Mouse (Mus musculus) midbrain, embryonic 12.5 days (tissue): ENCODE results near the gene Hormad2. TPM values are rescaled to one million over a fixed set of nuclear protein-coding genes. Genes with fewer than 3 reads are reported as not detected.

Experiments
- ATAC-seq: fragments of 200-750 bp; cut with Nextera tagmentation; 2 replicates; pipeline ENCODE4 v1.8.0; 2017; ENCODE audit warnings: low read depth, moderate TSS enrichment, moderate library complexity; ENCODE audit not compliant: low FRiP score
- H3K27ac ChIP-seq: fragments of 300-500 bp; sonication (generic); replicated peaks from 2 replicates; pipeline ENCODE4 v1.5.1; 2016; ENCODE audit warnings: mild to moderate bottlenecking
- H3K27me3 ChIP-seq: fragments of 300-500 bp; sonication (generic); 2 replicates; pipeline ENCODE4 v1.6.1; 2016; ENCODE audit warnings: mild to moderate bottlenecking
- H3K36me3 ChIP-seq: fragments of 300-500 bp; sonication (generic); 2 replicates; pipeline ENCODE4 v1.6.1; 2016
- H3K4me1 ChIP-seq: fragments of 300-500 bp; sonication (generic); 2 replicates; pipeline ENCODE4 v1.6.1; 2016
- H3K4me2 ChIP-seq: fragments of 300-500 bp; sonication (generic); replicated peaks from 2 replicates; pipeline ENCODE4 v1.6.1; 2016; ENCODE audit warnings: mild to moderate bottlenecking, moderate library complexity
- H3K4me3 ChIP-seq: fragments of 300-500 bp; sonication (generic); 2 replicates; pipeline ENCODE4 v1.5.1; 2016; ENCODE audit warnings: mild to moderate bottlenecking
- H3K9ac ChIP-seq: fragments of 300-500 bp; sonication (generic); replicated peaks from 2 replicates; pipeline ENCODE4 v1.6.1; 2016; ENCODE audit warnings: mild to moderate bottlenecking, moderate library complexity
- H3K9me3 ChIP-seq: fragments of 300-500 bp; sonication (generic); 2 replicates; pipeline ENCODE4 v1.6.1; 2016; ENCODE audit warnings: mild to moderate bottlenecking
- WGBS: fragments of 180-500 bp; shearing (Covaris S2); methylation state at CpG from one replicate; pipeline ENCODE4 v1.1.7; 2016; 5-methylcytosine and 5-hydroxymethylcytosine counted together
- polyA plus RNA-seq: library from polyadenylated mRNA; unstranded; fragments of >200 nt; fragmentation: Nextera tagmentation; extraction: Ambion mirVana; gene quantifications from 2 replicates; pipeline ENCODE4 v1.2.1, GENCODE M21; 2016

Gene Hormad2
- polyA plus RNA-seq, 1 experiment from 2014 or later = not detected

- H3K4me2 ChIP-seq = peak overlapping the region; percentile 21
- H3K4me1 ChIP-seq = peaks cover 15% of the 10 kb centered on the region; the same call in 1 of the 2 replicates
- ATAC-seq = no peak
- no peaks in the 10 kb centered on the region for H3K36me3 ChIP-seq
- no peak overlapping the region for H3K4me3 ChIP-seq
- no peak overlapping the region; the same call in 1 of the 2 replicates for H3K9ac ChIP-seq
- WGBS = 45% methylated on average over 25 of the region's 25 CpGs
- H3K27ac ChIP-seq = no peak overlapping the region
- H3K9me3 ChIP-seq = no peaks in the 10 kb centered on the region
- H3K27me3 ChIP-seq = peaks cover 8% of the 10 kb centered on the region; the same call in 1 of the 2 replicates
Observed at GRCm38 (mm10) chr11:4308514-4309450, 132.1 kb downstream of the Hormad2 start.

GRCm38 (mm10) chr11:4308060-4308513 lies 132.8 kb downstream of the Hormad2 start:
- Histone ChIP-seq H3K36me3 (no peaks in the 10 kb centered on the region), H3K9me3 (no peaks in the 10 kb centered on the region), H3K9ac (no peak overlapping the region), H3K4me3 (no peak overlapping the region), H3K4me1 (peaks cover 15% of the 10 kb centered on the region; the same call in 1 of the 2 replicates), H3K27me3 (peaks cover 12% of the 10 kb centered on the region), H3K4me2 (0 out of 2 replicates have a peak overlapping the region, but pooled peaks have one; percentile 21), H3K27ac (no peak overlapping the region)
- no peak for ATAC-seq
- 12% methylated on average over 6 of the region's 6 CpGs for WGBS

- peaks cover 21% of the 10 kb centered on the region; the same call in 1 of the 2 replicates for H3K4me1 ChIP-seq
- no peaks in the 10 kb centered on the region for H3K9me3 ChIP-seq
- no peak overlapping the region for H3K9ac ChIP-seq
- no peak overlapping the region for H3K4me2 ChIP-seq
- no peak overlapping the region for H3K4me3 ChIP-seq
- no peaks in the 10 kb centered on the region for H3K36me3 ChIP-seq
- H3K27me3 ChIP-seq = peaks cover 8% of the 10 kb centered on the region
- no peak overlapping the region for H3K27ac ChIP-seq
- 78% methylated on average over 2 of the region's 2 CpGs for WGBS
- ATAC-seq = no peak
Observed at GRCm38 (mm10) chr11:4306086-4306485, 134.8 kb downstream of the Hormad2 start.

- Histone ChIP-seq H3K27ac (no peak overlapping the region), H3K4me3 (no peak overlapping the region), H3K27me3 (peaks cover 8% of the 10 kb centered on the region), H3K9me3 (no peaks in the 10 kb centered on the region), H3K9ac (no peak overlapping the region), H3K4me2 (no peak overlapping the region), H3K4me1 (peaks cover 21% of the 10 kb centered on the region; the same call in 1 of the 2 replicates), H3K36me3 (no peaks in the 10 kb centered on the region)
- no peak for ATAC-seq
- 94% methylated on average over 4 of the region's 4 CpGs for WGBS
Observed at GRCm38 (mm10) chr11:4305090-4305489, 135.8 kb downstream of the Hormad2 start.

- H3K9ac ChIP-seq = no peak overlapping the region
- no peaks in the 10 kb centered on the region for H3K36me3 ChIP-seq
- H3K4me2 ChIP-seq = no peak overlapping the region
- ATAC-seq = no peak
- peaks cover 14% of the 10 kb centered on the region for H3K27me3 ChIP-seq
- H3K4me3 ChIP-seq = no peak overlapping the region
- WGBS = 79% methylated on average over 4 of the region's 4 CpGs
- H3K27ac ChIP-seq = no peak overlapping the region
- no peaks in the 10 kb centered on the region for H3K9me3 ChIP-seq
- H3K4me1 ChIP-seq = peaks cover 21% of the 10 kb centered on the region; the same call in 1 of the 2 replicates
Observed at GRCm38 (mm10) chr11:4304203-4304602, 136.7 kb downstream of the Hormad2 start.

- no peak overlapping the region for H3K27ac ChIP-seq
- H3K9ac ChIP-seq = no peak overlapping the region
- 59% methylated on average over 9 of the region's 9 CpGs for WGBS
- no peak overlapping the region for H3K4me3 ChIP-seq
- H3K27me3 ChIP-seq = peaks cover 14% of the 10 kb centered on the region
- H3K9me3 ChIP-seq = no peaks in the 10 kb centered on the region
- peaks cover 9% of the 10 kb centered on the region; the same call in 1 of the 2 replicates for H3K4me1 ChIP-seq
- no peaks in the 10 kb centered on the region for H3K36me3 ChIP-seq
- ATAC-seq = no peak
- H3K4me2 ChIP-seq = no peak overlapping the region
Observed at GRCm38 (mm10) chr11:4303033-4303432, 137.9 kb downstream of the Hormad2 start.

- peaks cover 6% of the 10 kb centered on the region; the same call in 1 of the 2 replicates for H3K4me1 ChIP-seq
- H3K4me2 ChIP-seq = no peak overlapping the region
- 13% methylated on average over 5 of the region's 5 CpGs for WGBS
- H3K9me3 ChIP-seq = no peaks in the 10 kb centered on the region
- no peak overlapping the region for H3K4me3 ChIP-seq
- no peaks in the 10 kb centered on the region for H3K36me3 ChIP-seq
- H3K9ac ChIP-seq = no peak overlapping the region
- no peak for ATAC-seq
- peaks cover 14% of the 10 kb centered on the region for H3K27me3 ChIP-seq
- no peak overlapping the region for H3K27ac ChIP-seq
Observed at GRCm38 (mm10) chr11:4302363-4302913, 138.5 kb downstream of the Hormad2 start.

GRCm38 (mm10) chr11:4300683-4301082 lies 140.2 kb downstream of the Hormad2 start:
- Histone ChIP-seq H3K4me1 (peaks cover 6% of the 10 kb centered on the region; the same call in 1 of the 2 replicates), H3K27ac (no peak overlapping the region), H3K4me3 (no peak overlapping the region), H3K9ac (no peak overlapping the region), H3K4me2 (no peak overlapping the region), H3K36me3 (no peaks in the 10 kb centered on the region), H3K27me3 (peaks cover 14% of the 10 kb centered on the region), H3K9me3 (no peaks in the 10 kb centered on the region)
- WGBS = 80% methylated on average over 3 of the region's 3 CpGs
- ATAC-seq = no peak

GRCm38 (mm10) chr11:4299735-4300474 lies 141.0 kb downstream of the Hormad2 start:
- Histone ChIP-seq H3K4me2 (no peak overlapping the region), H3K4me1 (peaks cover 10% of the 10 kb centered on the region), H3K9me3 (no peaks in the 10 kb centered on the region), H3K4me3 (no peak overlapping the region), H3K27ac (no peak overlapping the region), H3K9ac (no peak overlapping the region), H3K36me3 (no peaks in the 10 kb centered on the region), H3K27me3 (peaks cover 14% of the 10 kb centered on the region)
- 75% methylated on average over 14 of the region's 14 CpGs for WGBS
- no peak for ATAC-seq

- Histone ChIP-seq H3K4me1 (peaks cover 10% of the 10 kb centered on the region), H3K27ac (no peak overlapping the region), H3K4me2 (no peak overlapping the region), H3K36me3 (no peaks in the 10 kb centered on the region), H3K9ac (no peak overlapping the region), H3K4me3 (no peak overlapping the region), H3K27me3 (peaks cover 14% of the 10 kb centered on the region), H3K9me3 (no peaks in the 10 kb centered on the region)
- WGBS = 62% methylated on average over 12 of the region's 12 CpGs
- ATAC-seq = no peak
Observed at GRCm38 (mm10) chr11:4299191-4299590, 141.7 kb downstream of the Hormad2 start.

GRCm38 (mm10) chr11:4298615-4299014 lies 142.3 kb downstream of the Hormad2 start:
- Histone ChIP-seq H3K4me2 (no peak overlapping the region), H3K9me3 (no peaks in the 10 kb centered on the region), H3K4me3 (no peak overlapping the region), H3K4me1 (peaks cover 10% of the 10 kb centered on the region), H3K27me3 (peaks cover 14% of the 10 kb centered on the region), H3K36me3 (no peaks in the 10 kb centered on the region), H3K27ac (no peak overlapping the region), H3K9ac (no peak overlapping the region)
- WGBS = 37% methylated on average over 7 of the region's 7 CpGs
- ATAC-seq = no peak
